Mouse (Mus musculus) heart, postnatal 10 days (tissue): ENCODE measurements around the gene Slc29a4. TPM values are rescaled to one million over a fixed set of nuclear protein-coding genes. Genes with fewer than 3 reads are reported as not detected.

Experiments
- total RNA-seq, 2 experiments: library from RNA; stranded (reverse); gene quantifications; 2 replicates each; pipeline ENCODE4 v1.2.3; 2021

Slc29a4 gene
- total RNA-seq, 2 experiments from 2014 or later = 1.1 to 1.5 TPM

Other genes starting within 250 kb of the Slc29a4 start
- 1 to 10 TPM; 6.4 to 8.1 TPM for gene Ap5z1, start 228.6 kb upstream of the Slc29a4 start, total RNA-seq
- under 1 TPM; 0.12 to 0.17 TPM for gene Papolb, start 162.4 kb upstream of the Slc29a4 start, total RNA-seq
- gene Radil, start 141.4 kb upstream of the Slc29a4 start, total RNA-seq = 1 to 10 TPM; 2.8 to 3.4 TPM
- gene Mmd2, start 83.7 kb upstream of the Slc29a4 start, total RNA-seq = 1 to 10 TPM in 1 of 2 experiments, under 1 TPM in 1; 0.82 to 3.3 TPM
- 10 to 100 TPM; 39.0 to 39.3 TPM for gene Wipi2, start 64.8 kb upstream of the Slc29a4 start, total RNA-seq
- gene Tnrc18, start 125.2 kb downstream of the Slc29a4 start, total RNA-seq = 10 to 100 TPM; 80.1 to 91.3 TPM
- 1 to 10 TPM; 8.8 to 9.2 TPM for gene Fbxl18, start 202.9 kb downstream of the Slc29a4 start, total RNA-seq
- 1,000 to 10,000 TPM; 1,831 to 2,004 TPM for gene Actb, start 214.2 kb downstream of the Slc29a4 start, total RNA-seq